Mouse (Mus musculus) stomach, postnatal 0 days (tissue): Measurements from ENCODE around the gene Tff2.

Experiments
- CTCF ChIP-seq: IDR thresholded peaks from 2 replicates; pipeline ENCODE4 v1.5.1; 2016; ENCODE audit warnings: antibody characterized with exemption, low read depth, mild to moderate bottlenecking, moderate library complexity
- EP300 ChIP-seq: optimal IDR thresholded peaks from 2 replicates; pipeline ENCODE3; 2016; ENCODE audit warnings: antibody characterized with exemption

DNA sequence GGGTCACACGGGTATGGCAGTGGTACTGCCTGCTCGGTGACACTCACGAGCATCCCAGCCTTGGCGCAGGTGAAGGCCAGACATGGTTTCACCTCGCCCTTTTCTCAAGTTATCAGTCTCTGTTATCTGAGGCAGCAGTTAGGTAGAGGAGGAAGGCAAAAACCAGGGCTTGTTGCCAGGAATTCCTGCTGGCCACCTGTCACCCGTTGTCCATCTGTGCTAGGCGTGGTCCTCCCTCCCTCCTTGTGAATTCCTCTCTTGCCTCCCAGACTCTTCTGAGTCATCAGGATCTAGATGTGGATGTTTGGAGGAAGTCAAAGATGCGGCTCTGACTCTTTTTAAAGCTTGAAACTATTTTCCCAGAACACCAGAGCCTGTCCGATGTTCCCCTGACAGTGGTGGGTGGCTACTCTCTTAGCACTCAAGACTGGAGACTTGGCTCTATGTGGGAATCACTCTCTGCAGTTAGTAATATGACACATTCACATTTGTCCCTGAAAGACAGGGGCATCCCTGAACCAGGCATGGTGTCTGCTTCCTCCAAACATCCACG lies 12.7 kb downstream of the Tff2 start:
- TF ChIP-seq EP300 (no peak), CTCF (no peak)
